Mouse (Mus musculus): ENCODE results near the gene Tmem51.

DNA sequence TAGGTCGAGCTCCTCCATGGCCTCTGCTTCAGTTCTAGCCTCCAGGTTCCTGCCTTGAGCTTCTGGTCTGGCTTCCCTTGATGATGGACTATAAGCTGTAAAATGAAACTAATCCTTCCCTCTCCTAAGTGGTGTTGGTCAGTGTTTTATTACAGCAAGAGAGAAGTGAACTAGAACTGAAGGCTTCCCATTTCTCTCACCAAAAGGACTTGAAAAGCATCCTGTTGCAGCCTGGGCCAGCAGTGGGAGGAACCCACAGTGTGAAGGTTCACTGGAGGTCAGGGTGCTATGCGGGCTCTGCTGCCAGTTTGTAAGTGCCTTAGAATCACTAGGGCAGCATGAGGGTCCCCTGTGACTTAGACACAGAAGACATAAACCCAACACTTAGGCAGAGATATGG lies 7.0 kb upstream of the Tmem51 start:
- TF ChIP-seq CTCF (IDR thresholded peaks at IDR 0.05; ENCODE audit: low read depth, low read length) (no peak), POLR2A (IDR thresholded peaks at IDR 0.05; ENCODE audit: extremely low read depth, insufficient read depth, low read length) (no peak)
